Mouse (Mus musculus) liver, embryonic 14.5 days (tissue): ENCODE results near the gene Smad3.

Experiments used
- CTCF ChIP-seq: IDR thresholded peaks from 2 replicates; pipeline ENCODE4 v1.5.1; 2016; ENCODE audit warnings: antibody characterized with exemption, low read depth, control low read depth
- EP300 ChIP-seq: IDR thresholded peaks from 2 replicates; pipeline ENCODE4 v1.6.1; 2016; ENCODE audit warnings: antibody characterized with exemption, low read depth

- no peak for TF ChIP-seq EP300
- no peak for TF ChIP-seq CTCF
Measured at GRCm38 (mm10) chr9:63611967-63612366, 145.8 kb downstream of the Smad3 start.
